Mouse (Mus musculus): ENCODE data around the gene Gm21627. TPM values are rescaled to one million over a fixed set of nuclear protein-coding genes. Genes with fewer than 3 reads are reported as not detected.

The Gm21627 gene
- total RNA-seq (2023), result not detected in 2 replicates

GRCm38 (mm10) chrY:63228127-63228526 lies at the start of gene Gm21627:
TSS of gene Gm21627 (plus strand) at chrY:63228427.

